Mouse (Mus musculus): Measurements from ENCODE around the gene Cd79a. TPM values are rescaled to one million over a fixed set of nuclear protein-coding genes. Genes with fewer than 3 reads are reported as not detected.

The Cd79a gene
- 0.31 and 0.67 TPM in 2 replicates for polyA plus RNA-seq (2012; rRNA removed)

DNA sequence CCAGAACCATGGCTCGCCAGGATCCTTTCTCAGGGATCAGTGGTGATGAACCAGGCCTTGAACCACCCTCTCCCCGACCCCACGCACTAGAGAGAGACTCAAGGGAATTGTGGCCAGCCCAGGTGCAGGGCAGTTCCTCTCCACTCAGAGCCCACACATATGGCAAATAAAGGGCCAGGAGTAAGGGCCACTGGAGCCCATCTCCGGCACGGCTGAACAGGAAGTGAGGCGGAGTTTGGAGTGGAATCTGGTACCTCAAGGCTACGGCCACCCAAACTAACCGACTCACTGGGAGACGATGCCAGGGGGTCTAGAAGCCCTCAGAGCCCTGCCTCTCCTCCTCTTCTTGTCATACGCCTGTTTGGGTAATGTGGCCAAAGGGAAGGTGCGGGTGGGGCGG is at the start of gene Cd79a:
Cd79a (plus strand) TSS at position 158 of the 400 bp plus-strand sequence.
- no peak for DNase-seq (ENCODE audit: low read depth)
- TF ChIP-seq POLR2A (IDR thresholded peaks at IDR 0.05; ENCODE audit: borderline replicate concordance, extremely low read depth, insufficient read depth, insufficient read length, poor library complexity, severe bottlenecking) (no peak), CTCF (IDR thresholded peaks at IDR 0.05; ENCODE audit: borderline replicate concordance, extremely low read depth, insufficient read depth, insufficient read length) (no peak)

DNA sequence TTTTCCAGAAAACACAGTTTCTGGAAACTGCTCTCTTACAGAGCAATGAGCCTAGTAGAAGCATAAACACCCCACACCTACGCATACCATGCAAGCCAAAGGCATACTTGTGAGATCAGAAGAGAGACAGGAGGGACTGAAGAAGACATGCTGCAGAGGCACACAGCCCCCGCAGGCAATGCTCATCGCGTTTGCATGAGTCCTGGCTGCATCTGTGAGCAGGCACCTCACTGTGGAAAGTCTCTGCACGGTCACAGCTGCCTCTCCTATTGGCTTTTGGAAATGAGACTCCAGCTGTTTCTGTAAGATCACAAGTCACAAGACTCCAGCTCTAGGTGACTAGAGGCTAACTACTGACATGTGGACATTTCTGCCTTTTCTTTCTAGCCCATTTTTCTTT is 47.0 kb upstream of the Cd79a start:
- peak; percentile 20 for DNase-seq (ENCODE audit: low read depth)
- TF ChIP-seq CTCF (IDR thresholded peaks at IDR 0.05; ENCODE audit: borderline replicate concordance, extremely low read depth, insufficient read depth, insufficient read length) = no peak
- no peak for TF ChIP-seq POLR2A (IDR thresholded peaks at IDR 0.05; ENCODE audit: borderline replicate concordance, extremely low read depth, insufficient read depth, insufficient read length, poor library complexity, severe bottlenecking)

DNA sequence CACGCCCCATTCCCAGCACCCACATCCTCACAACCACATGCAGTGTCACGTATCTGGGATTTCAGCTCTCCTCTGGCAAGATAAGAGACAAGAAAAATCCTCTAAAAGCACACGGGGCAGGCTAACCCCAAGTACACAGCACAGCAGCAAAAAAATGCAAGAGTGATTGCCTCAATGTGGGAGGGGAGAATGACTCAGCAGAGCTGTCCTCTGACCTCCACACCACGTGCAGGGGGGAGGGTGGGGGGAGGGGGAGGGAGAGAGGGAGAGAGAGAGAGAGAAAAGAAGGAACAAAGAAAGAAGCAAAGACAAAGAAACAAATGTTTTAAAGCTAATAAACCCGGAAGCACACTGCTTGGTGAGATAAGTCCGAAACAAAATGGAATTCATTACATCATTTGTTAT is 46.3 kb upstream of the Cd79a start:
- DNase-seq (ENCODE audit: low read depth) = peak; percentile 21
- TF ChIP-seq CTCF (IDR thresholded peaks at IDR 0.05; ENCODE audit: borderline replicate concordance, extremely low read depth, insufficient read depth, insufficient read length) (no peak), POLR2A (IDR thresholded peaks at IDR 0.05; ENCODE audit: borderline replicate concordance, extremely low read depth, insufficient read depth, insufficient read length, poor library complexity, severe bottlenecking) (no peak)

DNA sequence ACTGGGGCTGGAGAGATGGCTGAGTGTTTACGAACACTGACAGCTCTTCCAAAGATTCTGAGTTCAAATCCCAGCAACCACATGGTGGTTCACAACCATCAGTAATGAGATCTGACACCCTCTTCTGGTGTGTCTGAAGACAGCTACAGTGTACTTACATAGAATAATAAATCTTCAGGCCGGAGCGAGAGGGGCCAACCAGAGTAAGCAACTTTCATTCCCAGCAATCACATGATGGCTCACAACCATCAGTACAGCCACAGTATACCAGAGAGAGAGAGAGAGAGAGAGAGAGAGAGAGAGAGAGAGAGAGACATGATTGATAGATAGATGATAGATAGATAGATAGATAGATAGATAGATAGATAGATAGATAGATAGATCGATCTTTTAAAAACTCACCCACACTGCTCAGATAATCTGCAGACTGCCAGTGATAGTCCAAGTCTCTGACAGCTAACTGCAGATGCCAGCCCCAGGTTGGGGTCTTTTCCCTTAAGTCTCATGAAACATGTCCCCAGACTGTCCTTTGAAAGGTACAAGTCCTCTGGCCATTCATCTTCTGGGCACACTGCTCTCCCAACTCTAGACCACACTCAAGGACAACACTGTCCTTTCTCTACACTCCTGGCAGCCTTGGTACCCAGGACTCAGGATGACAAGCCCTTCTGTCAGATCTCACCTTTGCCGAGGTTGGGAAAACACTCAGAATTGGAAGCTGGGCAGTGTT is 45.4 kb upstream of the Cd79a start:
- no peak for DNase-seq (ENCODE audit: low read depth)
- no peak for TF ChIP-seq POLR2A (IDR thresholded peaks at IDR 0.05; ENCODE audit: borderline replicate concordance, extremely low read depth, insufficient read depth, insufficient read length, poor library complexity, severe bottlenecking)
- no peak for TF ChIP-seq CTCF (IDR thresholded peaks at IDR 0.05; ENCODE audit: borderline replicate concordance, extremely low read depth, insufficient read depth, insufficient read length)

DNA sequence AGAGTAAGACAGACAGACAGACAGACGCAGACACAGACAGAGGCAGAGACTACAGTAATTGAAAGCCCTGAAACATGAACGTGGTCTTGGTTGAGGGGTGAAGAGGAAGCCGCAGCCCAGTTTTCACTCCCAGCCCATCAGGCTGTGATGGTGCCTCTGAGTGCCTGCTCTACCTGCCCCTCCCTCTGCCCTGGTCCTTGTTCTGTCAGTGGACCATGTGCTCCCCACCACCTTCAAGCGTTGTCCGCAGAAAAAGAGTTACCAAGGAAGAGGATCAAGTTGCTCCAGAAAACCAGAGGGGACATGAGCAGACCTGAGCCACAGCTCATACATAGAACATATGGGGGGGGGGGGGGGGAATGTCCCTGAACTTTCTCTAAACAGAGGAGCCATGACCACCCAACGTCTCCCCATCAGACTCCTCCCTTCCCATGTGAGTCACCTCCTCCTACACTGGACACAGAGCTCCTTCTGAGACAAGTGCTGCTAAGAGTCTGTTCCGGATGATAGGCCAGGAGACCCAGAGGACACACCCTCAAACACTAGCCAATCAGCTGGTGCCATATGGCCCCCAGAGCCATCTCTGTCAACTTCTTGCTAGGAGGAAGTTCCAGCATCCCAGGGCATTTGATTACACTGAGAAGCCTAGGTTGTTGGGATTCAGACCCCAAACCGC is 44.5 kb upstream of the Cd79a start:
- TF ChIP-seq POLR2A (IDR thresholded peaks at IDR 0.05; ENCODE audit: borderline replicate concordance, extremely low read depth, insufficient read depth, insufficient read length, poor library complexity, severe bottlenecking) = no peak
- no peak for TF ChIP-seq CTCF (IDR thresholded peaks at IDR 0.05; ENCODE audit: borderline replicate concordance, extremely low read depth, insufficient read depth, insufficient read length)
- no peak for DNase-seq (ENCODE audit: low read depth)

DNA sequence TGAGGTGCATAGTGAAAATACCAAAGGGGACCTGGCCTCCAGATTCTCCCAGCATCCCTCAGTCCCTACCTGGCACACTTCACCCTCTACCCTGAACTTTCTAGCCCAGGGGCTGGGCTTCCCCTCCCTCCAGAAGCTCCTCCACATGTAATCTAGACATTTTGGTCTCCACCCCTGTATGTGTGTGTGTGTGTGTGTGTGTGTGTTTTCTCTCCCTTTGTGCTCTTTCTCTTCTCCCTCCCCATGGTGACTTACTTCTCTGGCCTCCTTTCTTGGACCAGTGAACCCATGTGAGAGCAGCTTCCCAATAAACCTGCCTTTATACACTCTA is 44.0 kb upstream of the Cd79a start:
- no peak for DNase-seq (ENCODE audit: low read depth)
- TF ChIP-seq POLR2A (IDR thresholded peaks at IDR 0.05; ENCODE audit: borderline replicate concordance, extremely low read depth, insufficient read depth, insufficient read length, poor library complexity, severe bottlenecking) = no peak
- no peak for TF ChIP-seq CTCF (IDR thresholded peaks at IDR 0.05; ENCODE audit: borderline replicate concordance, extremely low read depth, insufficient read depth, insufficient read length)

DNA sequence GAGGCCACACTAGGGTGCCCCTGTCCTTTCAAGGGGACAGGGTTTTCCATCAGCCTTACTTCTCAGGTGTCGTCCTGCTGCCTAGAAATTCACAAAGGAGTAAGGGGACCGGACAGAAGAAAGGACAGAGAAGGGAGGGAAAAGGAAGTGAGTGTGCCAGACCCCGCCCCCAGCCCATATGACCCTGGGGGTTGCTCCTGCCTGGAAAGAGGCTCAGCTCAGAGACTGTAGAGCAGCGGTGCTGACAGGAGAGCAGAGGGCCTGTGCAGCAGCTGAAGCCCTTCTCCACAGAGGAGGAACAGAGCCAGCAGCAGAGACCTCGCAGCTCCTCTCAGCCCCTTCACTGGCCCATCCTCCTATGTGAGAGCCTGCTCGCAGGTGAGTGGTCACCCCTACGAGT is 43.5 kb upstream of the Cd79a start:
- DNase-seq (ENCODE audit: low read depth) = no peak
- TF ChIP-seq CTCF (IDR thresholded peaks at IDR 0.05; ENCODE audit: borderline replicate concordance, extremely low read depth, insufficient read depth, insufficient read length) (no peak), POLR2A (IDR thresholded peaks at IDR 0.05; ENCODE audit: borderline replicate concordance, extremely low read depth, insufficient read depth, insufficient read length, poor library complexity, severe bottlenecking) (no peak)

DNA sequence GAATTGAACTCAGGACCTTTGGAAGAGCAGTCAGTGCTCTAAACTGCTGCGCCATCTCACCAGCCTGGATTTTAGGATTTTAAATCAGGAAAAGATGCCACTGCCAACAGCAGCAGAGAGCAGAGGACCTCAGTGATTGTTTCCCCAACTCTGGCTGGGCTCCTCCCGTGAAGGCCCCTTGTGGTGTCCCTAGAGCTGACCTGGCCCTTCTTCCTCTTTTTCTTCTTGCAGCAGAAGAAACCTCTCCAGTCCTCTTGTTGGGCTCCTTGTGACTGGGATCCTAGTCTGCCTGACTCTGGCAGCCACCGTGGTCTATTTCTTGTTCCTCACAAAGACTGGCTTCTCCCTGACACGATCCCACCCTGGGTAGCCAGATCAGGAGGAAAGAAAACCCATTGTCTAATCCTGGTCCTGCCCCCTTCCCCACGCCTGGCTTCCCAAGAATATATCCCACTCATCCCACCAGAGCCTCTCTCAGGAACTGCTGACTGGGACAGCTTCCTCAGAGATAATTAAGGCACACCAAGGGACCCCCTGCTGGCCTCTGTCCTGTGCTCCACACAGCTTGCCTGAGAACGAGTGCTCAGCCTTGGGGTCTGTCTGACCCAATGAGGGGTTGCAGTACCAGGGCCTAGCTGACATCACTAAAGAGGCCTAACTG is 40.6 kb upstream of the Cd79a start:
- DNase-seq (ENCODE audit: low read depth) = no peak

DNA sequence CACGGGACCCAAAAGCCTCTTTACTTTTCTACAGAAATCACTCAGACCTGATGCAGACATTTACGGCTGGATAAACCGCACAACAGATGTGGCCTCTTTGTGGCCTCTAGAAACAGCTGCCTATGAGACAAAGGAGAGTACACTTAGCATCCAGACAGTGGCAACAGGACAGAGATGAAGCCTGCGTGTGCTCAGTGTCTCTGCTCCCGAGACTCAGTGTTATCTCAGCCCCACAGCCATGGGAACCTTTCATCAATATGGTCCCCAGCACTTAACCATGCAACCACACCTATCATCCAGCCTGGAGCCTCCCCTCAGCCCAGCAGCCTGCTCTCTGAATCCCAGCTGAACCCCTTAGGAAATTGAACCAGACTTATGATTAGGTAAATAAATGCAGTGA is 37.9 kb upstream of the Cd79a start:
- no peak for TF ChIP-seq CTCF (IDR thresholded peaks at IDR 0.05; ENCODE audit: borderline replicate concordance, extremely low read depth, insufficient read depth, insufficient read length)
- no peak for TF ChIP-seq POLR2A (IDR thresholded peaks at IDR 0.05; ENCODE audit: borderline replicate concordance, extremely low read depth, insufficient read depth, insufficient read length, poor library complexity, severe bottlenecking)
- DNase-seq (ENCODE audit: low read depth) = no peak

More for the DNA sequence above, 40.6 kb upstream of the Cd79a start:
- TF ChIP-seq POLR2A (IDR thresholded peaks at IDR 0.05; ENCODE audit: borderline replicate concordance, extremely low read depth, insufficient read depth, insufficient read length, poor library complexity, severe bottlenecking) (no peak), CTCF (IDR thresholded peaks at IDR 0.05; ENCODE audit: borderline replicate concordance, extremely low read depth, insufficient read depth, insufficient read length) (no peak)

DNA sequence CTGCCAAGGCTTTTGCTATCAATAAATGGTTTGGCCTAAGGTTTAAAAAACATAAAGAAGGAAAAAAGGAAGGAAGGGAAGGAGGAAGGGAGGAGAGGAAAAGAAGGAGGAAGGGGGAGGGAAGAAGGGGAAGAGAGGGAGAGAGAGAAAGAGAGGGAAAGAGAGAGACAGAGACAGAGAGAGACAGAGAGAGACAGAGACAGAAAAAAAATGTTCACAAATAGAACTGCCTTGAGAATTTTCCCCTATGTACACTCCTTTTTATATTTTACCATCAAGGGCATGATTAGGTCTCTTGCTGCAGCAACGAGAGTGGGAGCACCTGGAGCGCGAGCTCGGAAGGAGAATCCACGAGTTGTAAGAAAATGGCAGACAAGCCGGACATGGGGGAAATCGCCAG is 35.3 kb upstream of the Cd79a start, which contains the start of gene Gm9844:
Gm9844 (plus strand) TSS at position 301 of the 400 bp plus-strand sequence.
- no peak for TF ChIP-seq POLR2A (IDR thresholded peaks at IDR 0.05; ENCODE audit: borderline replicate concordance, extremely low read depth, insufficient read depth, insufficient read length, poor library complexity, severe bottlenecking)
- no peak for TF ChIP-seq CTCF (IDR thresholded peaks at IDR 0.05; ENCODE audit: borderline replicate concordance, extremely low read depth, insufficient read depth, insufficient read length)
- DNase-seq (ENCODE audit: low read depth) = no peak

DNA sequence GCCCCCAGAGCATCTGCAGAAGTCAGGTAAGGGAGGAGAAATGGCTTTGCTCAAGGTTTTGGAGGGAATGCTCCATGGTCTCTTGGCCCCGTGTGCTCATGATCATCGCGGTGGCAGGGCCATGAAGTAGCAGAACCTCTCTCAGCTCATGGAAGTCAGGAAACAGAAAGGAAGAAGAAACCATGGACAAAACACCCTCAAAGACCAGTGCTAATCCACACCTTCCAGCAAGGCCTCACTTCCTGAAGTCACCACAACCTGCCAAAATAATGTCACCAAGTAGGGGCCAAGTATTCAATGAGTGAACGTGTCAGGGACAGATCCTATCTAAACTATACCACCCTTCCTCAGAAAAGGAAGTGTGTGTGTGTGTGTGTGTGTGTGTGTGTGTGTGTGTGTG is 34.3 kb upstream of the Cd79a start:
- no peak for TF ChIP-seq CTCF (IDR thresholded peaks at IDR 0.05; ENCODE audit: borderline replicate concordance, extremely low read depth, insufficient read depth, insufficient read length)
- no peak for TF ChIP-seq POLR2A (IDR thresholded peaks at IDR 0.05; ENCODE audit: borderline replicate concordance, extremely low read depth, insufficient read depth, insufficient read length, poor library complexity, severe bottlenecking)
- no peak for DNase-seq (ENCODE audit: low read depth)

Data from brain, embryonic 14.5 days (tissue).